Mouse (Mus musculus) embryo, embryonic 10.5 days (tissue): ENCODE measurements around the gene Ttc26.

ENCODE experiments used
- DNase-seq: peaks from one replicate; pipeline ENCODE4 v3.0.0-alpha.2; 2015; ENCODE audit warnings: low spot score

Gene Ttc26

DNA sequence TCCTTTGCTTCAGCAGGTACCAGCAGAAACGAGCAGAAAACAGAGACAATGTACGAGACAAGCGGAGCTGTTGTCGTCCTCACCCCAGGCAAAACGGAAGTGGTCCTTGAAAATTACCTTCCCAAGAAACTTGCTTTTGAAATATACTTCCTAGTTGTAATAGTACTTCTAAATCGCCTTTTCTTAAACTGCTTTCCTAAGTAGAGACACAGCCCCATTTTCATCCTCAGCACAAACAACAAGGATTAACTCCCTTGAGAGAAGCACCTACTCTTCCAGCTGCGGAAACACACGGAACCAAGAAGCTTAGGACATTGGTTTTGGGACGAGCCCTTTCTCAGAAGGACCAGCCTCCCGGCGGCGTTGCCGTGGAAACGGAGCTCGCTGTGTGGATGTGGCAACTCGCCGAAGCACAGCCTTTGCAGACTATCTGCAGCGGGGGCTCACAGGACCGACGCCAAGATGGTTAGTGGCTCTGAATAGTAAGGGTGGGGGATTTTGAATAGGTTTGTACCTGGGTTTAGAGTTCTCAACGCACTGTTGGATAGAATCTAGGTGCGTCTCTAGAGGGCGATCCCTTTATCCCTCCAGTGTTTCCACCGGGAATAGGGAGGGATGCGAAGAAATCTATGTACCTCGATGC, at the start of gene Ttc26:
Gene Ttc26, plus strand, starts transcription at position 341 of the 643 bp plus-strand sequence.
- peak; percentile 95 for DNase-seq

DNA sequence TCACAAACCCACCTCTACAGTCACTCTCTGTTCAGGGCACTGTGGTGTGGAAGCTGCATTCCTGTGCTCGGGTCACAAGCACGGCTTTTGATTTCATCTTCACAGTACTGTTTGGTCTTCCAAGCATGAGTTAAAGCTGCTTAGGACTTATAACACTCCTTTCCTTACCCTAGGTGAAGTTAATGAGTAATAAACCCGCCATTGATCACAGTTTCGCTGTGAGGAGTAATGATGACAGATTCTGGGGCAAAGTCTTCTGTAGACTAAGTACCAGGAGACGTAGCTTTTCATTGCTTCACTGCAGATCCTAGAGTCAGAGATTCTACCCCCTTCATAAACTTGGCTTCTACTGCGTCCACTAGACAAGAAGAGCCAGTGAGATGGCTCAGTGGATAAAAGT, 46.0 kb upstream of the Ttc26 start:
- no peak for DNase-seq

DNA sequence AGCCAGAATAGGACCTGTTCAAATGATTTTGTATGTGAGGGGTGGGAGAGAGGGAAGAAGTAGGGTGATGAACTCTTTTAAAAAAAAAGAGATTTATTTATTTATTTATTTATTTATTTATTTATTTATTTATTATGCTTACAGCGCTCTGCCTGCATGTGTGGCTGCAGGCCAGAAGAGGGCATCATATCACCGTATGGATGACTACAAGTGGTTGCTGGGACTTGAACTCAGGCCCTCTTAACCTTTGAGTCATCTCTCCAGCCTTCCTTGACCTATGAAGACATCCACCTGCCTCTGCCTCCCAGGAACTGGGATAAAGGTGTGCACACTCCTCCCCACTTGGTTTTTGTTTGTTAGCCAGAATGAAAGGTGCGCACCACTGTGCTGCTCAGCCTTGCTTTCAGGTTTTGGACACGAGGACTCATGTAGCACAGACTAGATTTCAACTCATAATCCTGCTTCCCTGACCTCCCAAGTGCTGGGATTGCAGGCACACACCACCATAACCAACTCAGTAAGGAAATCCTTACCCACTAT, 44.0 kb upstream of the Ttc26 start:
- no peak for DNase-seq

DNA sequence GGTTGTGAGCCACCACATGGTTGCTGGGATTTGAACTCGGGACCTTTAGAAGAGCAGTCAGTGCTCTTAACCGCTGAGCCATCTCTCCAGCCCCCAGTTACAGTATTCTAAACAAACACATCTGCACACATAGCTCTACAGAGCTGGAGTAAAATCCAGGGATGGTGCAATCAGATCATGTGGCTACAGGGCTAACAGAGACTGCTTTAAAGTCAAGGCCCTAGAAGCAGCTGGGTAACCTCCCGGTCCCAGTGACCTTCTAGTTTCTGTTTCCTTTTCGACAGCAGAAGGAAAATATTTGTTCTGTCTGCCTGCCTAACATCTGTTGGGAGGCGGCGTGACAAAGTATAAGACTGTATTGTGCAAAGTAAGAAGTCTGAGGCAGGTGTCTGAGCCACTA, 43.3 kb upstream of the Ttc26 start:
- DNase-seq = no peak

DNA sequence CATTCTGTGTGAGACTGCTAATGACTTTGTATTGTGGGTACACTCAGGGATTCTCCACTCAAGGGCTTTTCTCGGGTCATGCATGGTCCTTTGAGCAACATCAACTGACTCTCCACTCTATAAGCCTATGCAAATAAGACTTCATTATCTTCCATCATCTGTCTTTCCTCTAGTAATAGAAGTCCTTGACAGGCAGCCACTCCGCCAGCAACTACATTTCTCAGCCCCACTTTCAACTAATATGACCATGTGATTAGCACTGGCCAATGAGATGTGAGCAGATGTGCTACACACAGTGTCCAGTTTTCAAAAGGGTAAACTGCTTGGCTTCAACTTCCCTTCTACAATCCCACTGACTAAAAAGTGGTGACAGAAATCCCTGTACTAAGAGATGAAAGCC, 42.2 kb upstream of the Ttc26 start:
- DNase-seq = no peak

DNA sequence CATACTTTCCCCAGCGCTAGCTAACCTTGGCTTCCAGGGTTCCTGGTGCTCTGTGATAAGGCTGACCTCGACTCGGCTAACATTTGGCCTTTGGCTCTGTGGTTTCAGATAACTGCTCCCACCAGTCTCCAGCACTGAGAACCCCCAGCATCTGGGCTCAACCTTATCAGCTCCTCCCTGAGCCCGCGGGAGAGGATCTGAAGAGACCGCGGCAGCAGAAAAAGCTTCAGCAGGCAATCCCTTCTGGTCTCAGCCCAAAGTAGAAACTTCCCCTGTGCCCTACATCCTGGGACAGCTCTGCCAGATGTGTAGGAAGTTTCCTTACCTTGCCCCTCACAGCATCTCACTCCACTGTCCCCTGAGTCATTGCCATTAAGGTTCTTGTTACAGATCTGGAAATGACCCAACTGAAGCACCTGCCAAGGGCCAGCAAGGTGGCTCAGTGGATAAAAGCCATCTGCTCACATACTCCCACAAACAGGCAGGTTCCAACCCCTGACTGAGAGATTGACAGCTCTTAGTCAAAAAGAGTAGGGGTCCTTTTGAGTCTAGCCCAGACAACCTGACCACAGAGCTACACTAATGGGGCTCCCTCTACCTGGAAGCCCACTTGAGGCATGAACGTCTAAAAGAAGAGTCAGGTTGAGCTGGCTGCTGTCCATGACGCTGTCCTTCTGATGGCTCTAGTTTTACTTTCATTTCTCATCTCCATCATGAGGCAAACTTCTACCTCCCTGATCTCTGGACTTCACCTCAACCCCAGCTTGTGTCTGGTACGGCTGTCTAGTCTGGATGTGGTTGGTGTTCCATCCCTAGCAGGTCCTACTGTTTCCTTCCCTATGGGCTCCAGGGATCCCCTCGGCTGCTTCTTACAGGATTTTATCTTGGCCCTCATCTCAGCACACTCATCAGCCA, 39.3 kb upstream of the Ttc26 start:
- DNase-seq = peak; percentile 13

DNA sequence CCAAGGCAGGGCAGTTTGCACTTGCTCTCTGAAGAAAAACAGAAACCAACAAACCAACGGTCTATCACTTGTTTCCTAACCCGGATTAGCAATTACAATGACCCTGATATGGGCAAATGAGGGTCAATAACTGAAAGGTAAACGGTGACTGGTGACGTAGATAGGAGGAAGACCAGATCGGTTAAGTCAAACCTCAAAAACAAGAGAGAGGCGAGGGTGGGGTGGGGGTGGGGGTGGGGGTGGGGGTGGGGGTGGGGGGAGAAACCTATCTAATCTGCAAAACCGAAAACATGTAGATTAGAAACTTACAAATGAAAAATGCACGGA, 38.6 kb upstream of the Ttc26 start:
- DNase-seq = no peak

DNA sequence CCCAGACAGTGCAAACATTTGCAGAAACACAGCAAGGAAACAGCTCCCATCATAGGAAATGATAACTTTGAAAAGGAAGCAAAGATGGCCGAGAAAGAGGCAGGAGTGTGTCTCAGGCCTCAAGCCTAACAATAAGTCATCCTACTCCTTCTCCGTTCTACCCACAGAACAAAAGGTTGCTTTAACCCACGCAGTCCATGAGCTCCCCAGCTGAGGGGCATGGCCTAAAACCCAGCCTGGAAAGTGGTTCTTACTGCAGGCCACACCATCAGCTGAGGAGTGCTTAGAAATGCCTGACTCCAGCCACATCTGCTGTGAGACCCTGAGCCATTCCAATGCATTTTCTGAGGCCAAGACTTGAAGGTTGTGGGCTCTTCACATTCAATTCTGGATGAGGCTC, 37.7 kb upstream of the Ttc26 start:
- no peak for DNase-seq

DNA sequence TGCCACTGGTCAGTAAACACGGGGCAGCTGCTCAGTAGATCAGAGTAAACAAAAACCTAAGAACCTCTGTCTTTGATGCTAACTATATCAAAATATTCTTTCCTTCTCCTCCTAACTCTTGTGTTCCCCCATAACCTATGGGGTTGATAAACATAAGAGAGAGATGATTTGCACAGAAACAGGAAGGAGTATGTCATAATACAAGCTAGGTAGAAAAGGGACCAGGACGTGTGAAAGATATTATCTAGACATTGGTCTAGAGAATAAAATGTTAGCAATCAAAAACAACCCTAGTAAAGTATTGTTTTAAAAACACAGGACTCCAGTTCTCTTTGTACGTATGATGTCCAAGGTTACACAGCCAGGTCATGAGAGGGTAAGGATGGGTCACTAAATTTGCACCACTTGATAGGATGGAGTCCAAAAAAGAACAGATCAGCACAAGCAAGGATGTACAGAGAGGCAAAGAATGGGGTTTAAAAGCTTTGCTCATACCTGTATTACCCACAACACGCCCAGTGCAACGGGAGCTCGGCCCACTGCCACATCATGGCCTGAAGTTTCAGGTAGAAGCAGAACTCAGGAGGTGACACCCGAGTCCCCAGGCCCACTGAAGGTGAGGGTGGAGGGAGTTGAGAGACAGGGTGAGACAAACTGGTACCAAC, 37.1 kb upstream of the Ttc26 start:
- no peak for DNase-seq

DNA sequence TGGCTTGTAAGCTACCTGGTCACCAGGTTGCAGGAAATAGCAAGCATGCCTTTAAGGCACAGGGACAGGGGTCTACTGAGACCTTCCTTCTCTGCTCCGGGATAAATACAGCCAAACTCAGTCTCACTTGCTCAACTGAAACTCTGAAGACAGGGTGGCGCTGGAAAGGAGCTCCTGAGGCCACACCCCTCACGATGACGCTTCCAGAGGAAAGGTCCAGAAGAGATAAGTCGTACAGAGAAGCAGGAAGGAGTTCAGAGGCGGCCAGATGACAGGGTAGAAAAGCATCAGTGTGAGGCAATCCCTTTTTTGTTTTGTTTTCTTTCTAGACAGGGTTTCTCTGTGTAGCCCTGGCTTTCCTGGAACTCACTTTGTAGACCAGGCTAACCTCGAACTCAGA, 35.5 kb upstream of the Ttc26 start:
- DNase-seq = peak; percentile 22

DNA sequence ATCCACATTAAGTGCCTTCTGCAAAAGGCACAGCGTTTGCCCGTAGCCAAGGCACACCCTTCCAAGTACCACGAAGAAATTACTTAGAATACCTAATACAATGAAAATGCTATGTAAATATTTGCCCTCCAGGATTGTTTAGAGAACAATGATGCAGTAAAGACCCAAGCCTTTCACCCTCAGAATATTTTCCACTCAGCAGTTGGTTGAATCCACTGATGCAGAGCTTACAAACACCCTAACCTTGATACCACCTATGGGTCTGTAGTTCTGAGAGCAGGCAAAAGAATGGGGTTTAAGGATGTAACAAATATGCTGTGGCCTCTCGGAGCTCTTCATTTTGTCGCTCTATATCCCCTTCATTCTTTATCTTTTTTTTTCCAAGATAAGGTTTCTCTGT, 33.4 kb upstream of the Ttc26 start:
- no peak for DNase-seq

DNA sequence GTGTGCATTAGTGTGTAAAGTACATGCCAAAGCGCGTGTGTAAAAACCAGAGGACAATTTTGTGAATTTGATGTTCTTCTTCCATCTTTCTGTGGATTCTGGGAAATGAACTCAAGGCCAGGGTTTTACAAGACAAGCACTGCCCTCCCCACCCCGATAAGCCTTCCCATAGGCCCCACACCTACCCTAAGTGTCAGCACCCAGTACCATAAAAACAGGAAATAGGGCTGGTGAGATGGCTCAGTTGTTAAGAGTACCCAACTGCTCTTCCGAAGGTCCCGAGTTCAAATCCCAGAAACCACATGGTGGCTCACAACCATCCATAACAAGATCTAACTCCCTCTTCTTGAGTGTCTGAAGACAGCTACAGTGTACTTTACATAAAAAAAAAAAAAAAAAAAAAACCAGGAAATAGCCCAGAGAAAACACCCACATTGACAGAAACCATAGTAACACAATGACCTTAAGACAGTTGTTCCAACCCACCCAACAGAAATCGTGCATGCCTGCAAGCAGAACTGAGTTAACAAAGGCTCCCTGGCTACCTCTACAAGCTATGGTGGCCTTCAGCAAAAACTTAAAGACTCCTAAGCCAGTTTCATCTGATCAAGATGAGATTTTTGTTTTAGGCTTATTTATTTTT, 32.3 kb upstream of the Ttc26 start:
- no peak for DNase-seq

DNA sequence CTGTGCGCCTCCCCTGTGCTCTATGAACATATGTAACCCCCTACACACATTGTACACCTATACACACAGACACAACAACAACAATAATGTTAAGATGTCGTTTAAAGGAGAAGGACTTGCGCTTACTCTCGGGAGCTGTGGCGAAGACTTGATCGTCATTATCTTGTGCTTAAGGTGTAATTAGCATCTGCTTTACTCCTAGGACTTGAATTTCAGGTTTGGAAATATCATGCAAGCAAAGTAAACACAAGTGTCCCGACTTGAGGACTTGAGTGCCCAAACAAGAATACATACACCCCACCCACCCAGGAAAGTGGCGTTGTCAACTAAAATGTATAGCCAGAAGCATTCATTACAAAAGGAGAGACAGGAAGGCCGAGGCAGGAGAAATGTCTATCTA, 31.5 kb upstream of the Ttc26 start:
- DNase-seq = no peak

DNA sequence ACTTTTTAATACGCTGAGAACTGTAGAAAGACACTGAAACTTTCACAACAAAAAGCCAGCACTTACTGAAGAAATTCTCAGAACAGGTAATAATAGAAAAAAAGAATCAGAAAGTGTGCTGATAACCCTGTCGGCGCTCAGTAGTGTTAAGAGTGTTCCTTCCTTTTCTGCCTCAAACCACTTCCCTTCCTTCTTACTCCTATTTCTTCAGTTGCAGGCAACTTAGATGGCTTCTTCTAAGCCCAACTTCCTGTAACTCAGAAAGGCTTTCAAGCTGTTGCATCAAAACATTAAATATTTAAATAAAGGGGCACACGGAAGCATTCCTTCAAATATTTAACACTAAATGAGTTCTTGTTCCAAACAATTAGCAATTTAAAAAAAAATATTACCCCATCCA, 29.3 kb upstream of the Ttc26 start:
- no peak for DNase-seq

DNA sequence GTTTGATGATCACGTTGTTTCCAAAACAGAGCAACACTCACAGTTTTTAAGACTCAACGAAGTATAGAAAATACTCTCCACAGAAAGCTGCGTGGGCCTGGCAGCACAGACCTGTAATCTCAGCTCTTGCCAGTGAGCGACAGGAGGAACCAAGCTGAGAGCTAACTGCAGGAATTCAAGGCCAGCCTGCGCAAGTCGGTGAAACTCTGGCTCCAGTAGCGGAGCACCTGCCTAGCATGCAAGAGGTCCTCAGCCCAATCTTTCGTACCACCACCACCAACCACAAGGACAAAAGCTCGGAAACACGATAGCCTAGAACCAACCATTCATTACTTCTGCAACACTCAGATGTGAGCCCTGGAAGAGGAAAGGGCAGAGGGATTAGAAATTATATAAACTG, 28.8 kb upstream of the Ttc26 start:
- peak; percentile 32 for DNase-seq

DNA sequence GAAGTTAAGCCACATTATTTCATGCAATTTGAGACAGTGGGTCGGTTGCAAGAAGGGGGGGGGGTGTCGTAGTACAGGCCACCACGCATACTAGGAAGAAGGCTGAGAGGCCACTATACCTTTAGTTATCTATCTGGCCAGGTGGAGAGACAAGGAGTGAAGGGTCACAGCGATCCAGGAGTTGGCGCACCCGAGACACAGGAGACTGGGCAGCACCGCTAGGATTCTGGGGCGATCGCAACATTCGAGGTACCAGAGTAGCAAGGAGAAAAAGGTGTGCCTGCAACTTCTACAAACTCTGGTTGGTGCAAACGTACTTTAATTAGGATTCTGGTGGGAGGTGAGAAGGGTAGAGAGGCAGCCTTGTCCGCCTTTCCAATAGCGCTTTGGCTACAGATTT, 28.1 kb upstream of the Ttc26 start:
- DNase-seq = peak; percentile 31

DNA sequence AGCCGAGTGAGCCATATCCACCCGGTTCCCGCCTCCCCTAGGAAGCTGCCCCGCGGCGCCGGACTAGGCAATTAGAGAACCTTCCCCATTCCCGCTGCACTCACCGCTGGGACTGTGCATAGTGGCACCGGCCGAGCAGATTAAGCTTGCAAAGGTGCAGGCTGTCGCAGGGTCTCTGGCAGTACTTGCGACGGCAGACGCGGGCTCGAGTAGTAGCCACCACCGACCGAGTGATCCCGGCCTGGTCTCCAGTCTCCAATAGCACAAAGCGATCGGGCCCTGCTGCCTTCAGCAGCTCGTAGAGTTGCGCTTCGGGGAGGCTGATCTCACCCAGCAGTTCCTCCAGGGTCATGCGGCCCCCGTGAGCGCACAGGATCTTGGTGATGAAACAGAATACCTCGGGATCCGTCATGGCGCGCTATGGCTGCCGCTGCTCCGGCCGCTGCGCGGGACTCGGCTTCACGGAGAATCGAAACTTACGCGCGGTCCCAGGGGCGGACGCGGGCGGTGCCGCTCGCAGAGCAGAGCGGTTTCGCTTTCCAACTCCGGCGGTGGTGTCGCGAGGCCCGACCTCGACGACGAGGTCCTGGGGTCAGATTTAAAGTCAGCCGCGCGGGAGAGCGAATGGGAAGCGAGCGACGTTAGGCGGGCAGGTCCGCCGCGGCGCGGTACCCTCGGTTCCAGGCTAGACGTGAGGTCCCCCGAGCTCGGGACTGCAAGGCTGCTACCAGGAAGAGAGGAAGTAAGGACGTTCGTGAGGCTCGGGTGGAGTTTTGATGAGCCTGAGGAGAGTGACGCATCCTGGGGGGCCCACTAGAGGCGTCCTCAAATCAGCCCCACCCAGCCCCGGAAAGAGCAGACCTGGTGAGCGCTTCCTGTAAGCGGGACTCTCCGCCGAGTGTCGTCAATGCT, 27.2 kb upstream of the Ttc26 start, which contains the start of gene Zc3hav1:
Gene Zc3hav1, minus strand, starts transcription at position 793 of the 912 bp plus-strand sequence.
- peak; percentile 64 for DNase-seq

DNA sequence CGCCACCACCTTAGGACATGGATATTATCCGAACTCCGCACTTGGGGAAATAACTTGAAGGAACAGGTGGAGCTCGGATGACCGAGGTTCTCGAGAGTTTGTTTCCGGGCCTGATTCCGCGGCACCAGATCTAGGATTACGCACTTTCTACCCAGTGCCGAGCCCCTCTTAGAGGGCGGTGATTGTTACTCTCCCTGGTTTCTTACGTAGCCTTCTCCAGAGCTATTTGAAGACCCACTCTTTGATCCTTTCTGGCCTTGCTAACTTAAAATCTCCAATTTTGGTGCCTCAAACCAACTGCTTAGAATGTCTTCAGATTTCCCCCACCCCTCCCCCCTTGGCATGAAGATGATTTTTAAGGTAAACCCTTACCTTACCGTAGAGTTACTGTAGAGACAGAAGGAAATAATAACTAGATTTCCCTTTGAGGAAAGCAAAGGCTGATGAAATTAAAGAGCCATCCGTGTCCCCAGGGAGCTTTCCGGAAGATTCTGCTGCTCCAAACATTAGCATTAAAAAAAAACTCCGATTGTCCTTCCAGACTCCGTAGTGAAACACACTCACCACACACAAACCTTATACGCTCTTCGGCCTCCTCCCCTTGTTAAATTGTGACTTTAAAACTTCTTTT, 26.4 kb upstream of the Ttc26 start:
- peak; percentile 44 for DNase-seq

DNA sequence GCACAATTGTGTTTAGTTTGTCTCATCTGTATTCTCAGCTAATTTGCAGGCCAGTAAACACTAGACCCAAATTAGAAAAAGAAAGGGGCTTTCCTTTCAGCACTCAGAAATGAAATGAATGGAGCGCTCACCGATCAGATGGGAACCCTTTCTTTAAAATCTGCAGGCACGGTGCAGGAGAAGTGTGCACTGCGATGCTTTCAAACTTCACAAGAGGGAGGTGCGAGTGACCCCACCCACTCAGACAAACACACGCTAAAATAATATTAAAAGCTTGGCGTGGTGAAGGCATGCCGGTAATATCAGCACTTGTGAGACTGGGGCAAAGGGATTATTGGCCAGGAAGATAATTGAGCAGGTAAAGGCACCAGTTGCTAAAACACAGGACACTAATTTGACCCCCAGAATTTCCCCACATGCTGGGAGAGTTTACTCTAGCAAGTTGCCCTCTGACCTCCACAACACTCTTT, 25.9 kb upstream of the Ttc26 start:
- DNase-seq = no peak

DNA sequence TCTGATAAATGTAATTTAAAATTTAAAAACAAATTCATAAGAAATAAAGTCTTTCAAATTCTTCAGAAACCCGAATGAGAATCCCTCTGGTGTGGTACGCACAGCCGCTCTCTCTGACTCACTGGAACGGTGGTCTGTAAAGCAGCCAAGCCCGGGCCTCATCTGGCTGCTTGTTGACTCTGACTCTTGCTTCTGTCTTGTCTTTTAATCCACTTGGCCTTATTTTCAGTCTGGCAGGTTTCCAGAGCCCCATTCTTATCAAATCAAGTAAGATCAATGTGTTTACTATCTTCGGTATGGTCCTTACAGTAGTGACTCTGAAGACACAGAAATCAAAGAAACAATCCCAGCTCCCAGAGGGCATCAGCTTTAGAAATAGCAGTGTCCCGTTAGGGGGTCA, 25.4 kb upstream of the Ttc26 start:
- peak; percentile 50 for DNase-seq
